Mouse (Mus musculus): ENCODE results near the gene Tnfrsf11a. TPM values are rescaled to one million over a fixed set of nuclear protein-coding genes. Genes with fewer than 3 reads are reported as not detected.

Gene Tnfrsf11a
- total and polyA plus RNA-seq, 2 experiments from 2014 or later = 1.3 to 2.6 TPM

DNA sequence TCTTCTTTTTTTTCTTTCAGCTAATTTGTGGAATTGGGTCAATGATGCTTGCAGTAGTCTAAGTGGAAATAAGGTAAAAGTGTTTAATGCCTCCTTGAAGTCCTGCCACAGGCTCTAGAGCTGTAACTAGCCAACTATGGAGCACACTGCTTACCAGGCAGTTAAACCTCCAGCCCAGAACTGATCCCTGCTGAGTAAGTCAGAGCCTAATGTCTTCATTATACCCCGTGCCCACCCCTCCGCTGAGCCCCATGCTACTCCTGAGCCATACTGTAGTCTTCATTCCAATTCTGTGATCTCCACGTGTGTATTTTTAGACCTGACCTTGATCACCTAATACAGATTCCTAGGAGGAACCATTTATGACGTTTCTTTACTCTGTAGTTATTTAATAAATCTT lies 44.5 kb downstream of the Tnfrsf11a start:
- Histone ChIP-seq H3K4me1 (ENCODE audit: insufficient read depth, low read length) (no peaks in the 10 kb centered on the region), H3K9ac (replicated peaks; ENCODE audit: low read length, poor library complexity, severe bottlenecking) (no peak overlapping the region), H3K9me3 (ENCODE audit: low read length) (no peaks in the 10 kb centered on the region), H3K36me3 (ENCODE audit: insufficient read depth, low read length) (no peaks in the 10 kb centered on the region), H3K4me2 (ENCODE audit: low read depth, low read length, poor library complexity, severe bottlenecking) (no peak overlapping the region), H3K27ac (ENCODE audit: low read depth, low read length) (no peak overlapping the region), H3K27me3 (ENCODE audit: insufficient read depth, low read length) (no peaks in the 10 kb centered on the region), H3K4me3 (ENCODE audit: low read depth, low read length) (no peak overlapping the region)
- ATAC-seq (ENCODE audit: low FRiP score) (no peak), DNase-seq (ENCODE audit: low spot score) (no peak)
- no peak for TF ChIP-seq CTCF (IDR thresholded peaks at IDR 0.05)
- 51% methylated on average over 4 of the region's 4 CpGs for WGBS

DNA sequence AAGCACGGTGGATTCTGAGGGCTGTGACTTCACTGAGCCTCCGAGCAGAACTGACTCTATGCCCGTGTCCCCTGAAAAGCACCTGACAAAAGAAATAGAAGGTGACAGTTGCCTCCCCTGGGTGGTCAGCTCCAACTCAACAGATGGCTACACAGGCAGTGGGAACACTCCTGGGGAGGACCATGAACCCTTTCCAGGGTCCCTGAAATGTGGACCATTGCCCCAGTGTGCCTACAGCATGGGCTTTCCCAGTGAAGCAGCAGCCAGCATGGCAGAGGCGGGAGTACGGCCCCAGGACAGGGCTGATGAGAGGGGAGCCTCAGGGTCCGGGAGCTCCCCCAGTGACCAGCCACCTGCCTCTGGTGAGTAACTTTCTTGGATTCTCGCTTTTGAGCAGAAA lies 46.9 kb downstream of the Tnfrsf11a start:
- Histone ChIP-seq H3K4me2 (ENCODE audit: low read depth, low read length, poor library complexity, severe bottlenecking) (no peak overlapping the region), H3K9ac (replicated peaks; ENCODE audit: low read length, poor library complexity, severe bottlenecking) (no peak overlapping the region), H3K4me1 (ENCODE audit: insufficient read depth, low read length) (no peaks in the 10 kb centered on the region), H3K36me3 (ENCODE audit: insufficient read depth, low read length) (no peaks in the 10 kb centered on the region), H3K4me3 (ENCODE audit: low read depth, low read length) (no peak overlapping the region), H3K9me3 (ENCODE audit: low read length) (no peaks in the 10 kb centered on the region), H3K27me3 (ENCODE audit: insufficient read depth, low read length) (no peaks in the 10 kb centered on the region), H3K27ac (ENCODE audit: low read depth, low read length) (no peak overlapping the region)
- no peak for ATAC-seq (ENCODE audit: low FRiP score)
- no peak for TF ChIP-seq CTCF (IDR thresholded peaks at IDR 0.05)
- WGBS = 85% methylated on average over 7 of the region's 7 CpGs
- DNase-seq (ENCODE audit: low spot score) = no peak

DNA sequence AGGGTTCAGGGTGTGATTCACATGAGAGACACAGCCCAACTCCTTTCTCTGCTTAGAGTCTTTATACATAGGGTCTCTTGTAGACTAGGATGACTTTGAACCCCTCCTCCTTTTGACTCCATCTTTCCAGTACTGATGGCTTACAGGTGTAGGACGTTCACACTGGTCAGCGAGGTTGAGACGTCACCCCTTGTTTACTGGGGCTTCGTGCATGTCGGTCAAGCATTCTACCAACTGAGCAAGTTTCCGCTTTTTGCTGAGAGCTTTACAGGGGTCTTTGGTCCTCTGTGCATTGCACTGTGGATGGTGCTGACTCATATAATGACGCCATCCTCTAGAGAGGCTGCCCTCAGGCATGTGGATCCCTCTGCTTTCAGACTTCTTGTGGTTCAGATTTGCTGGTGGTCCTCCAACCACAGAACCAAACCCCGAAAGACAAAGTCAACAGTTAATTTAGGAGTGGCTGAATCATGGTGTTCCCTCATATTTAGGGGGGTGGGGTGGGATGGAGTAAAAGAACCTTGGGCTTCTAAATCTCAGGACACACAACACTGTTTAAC lies 47.3 kb downstream of the Tnfrsf11a start:
- Histone ChIP-seq H3K27me3 (ENCODE audit: insufficient read depth, low read length) (no peaks in the 10 kb centered on the region), H3K4me3 (ENCODE audit: low read depth, low read length) (no peak overlapping the region), H3K27ac (ENCODE audit: low read depth, low read length) (no peak overlapping the region), H3K4me1 (ENCODE audit: insufficient read depth, low read length) (no peaks in the 10 kb centered on the region), H3K36me3 (ENCODE audit: insufficient read depth, low read length) (no peaks in the 10 kb centered on the region), H3K4me2 (ENCODE audit: low read depth, low read length, poor library complexity, severe bottlenecking) (no peak overlapping the region), H3K9ac (replicated peaks; ENCODE audit: low read length, poor library complexity, severe bottlenecking) (no peak overlapping the region), H3K9me3 (ENCODE audit: low read length) (no peaks in the 10 kb centered on the region)
- DNase-seq (ENCODE audit: low spot score) = no peak
- no peak for TF ChIP-seq CTCF (IDR thresholded peaks at IDR 0.05)
- WGBS = 94% methylated on average over 8 of the region's 8 CpGs
- ATAC-seq (ENCODE audit: low FRiP score) = no peak

DNA sequence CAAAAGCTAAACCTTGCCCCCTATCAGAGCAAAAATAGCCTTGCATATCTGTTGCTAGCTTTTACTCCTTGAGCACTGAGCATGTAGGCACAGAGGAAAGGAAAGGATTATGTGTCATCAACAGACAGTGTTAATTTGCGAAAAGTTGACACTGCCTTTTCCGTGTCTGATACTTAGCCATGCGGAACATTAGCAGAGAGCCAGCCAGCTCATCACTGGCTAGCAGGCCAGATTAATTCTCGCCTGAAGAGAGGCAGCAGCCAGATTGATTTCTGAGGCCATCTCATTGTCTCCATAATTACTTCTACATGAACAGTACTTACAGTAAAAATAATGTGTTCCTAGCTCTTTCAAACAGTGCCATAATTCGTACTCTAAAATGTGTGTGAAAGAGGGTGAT lies 48.7 kb downstream of the Tnfrsf11a start:
- Histone ChIP-seq H3K9ac (replicated peaks; ENCODE audit: low read length, poor library complexity, severe bottlenecking) (no peak overlapping the region), H3K27ac (ENCODE audit: low read depth, low read length) (no peak overlapping the region), H3K9me3 (ENCODE audit: low read length) (no peaks in the 10 kb centered on the region), H3K4me1 (ENCODE audit: insufficient read depth, low read length) (no peaks in the 10 kb centered on the region), H3K36me3 (ENCODE audit: insufficient read depth, low read length) (no peaks in the 10 kb centered on the region), H3K4me2 (ENCODE audit: low read depth, low read length, poor library complexity, severe bottlenecking) (no peak overlapping the region), H3K27me3 (ENCODE audit: insufficient read depth, low read length) (no peaks in the 10 kb centered on the region), H3K4me3 (ENCODE audit: low read depth, low read length) (no peak overlapping the region)
- ATAC-seq (ENCODE audit: low FRiP score) (0 out of 2 replicates have a peak, but pooled peaks have one; percentile 44), DNase-seq (ENCODE audit: low spot score) (peak; percentile 56)
- no peak for TF ChIP-seq CTCF (IDR thresholded peaks at IDR 0.05)
- 42% methylated on average over 5 of the region's 5 CpGs for WGBS

DNA sequence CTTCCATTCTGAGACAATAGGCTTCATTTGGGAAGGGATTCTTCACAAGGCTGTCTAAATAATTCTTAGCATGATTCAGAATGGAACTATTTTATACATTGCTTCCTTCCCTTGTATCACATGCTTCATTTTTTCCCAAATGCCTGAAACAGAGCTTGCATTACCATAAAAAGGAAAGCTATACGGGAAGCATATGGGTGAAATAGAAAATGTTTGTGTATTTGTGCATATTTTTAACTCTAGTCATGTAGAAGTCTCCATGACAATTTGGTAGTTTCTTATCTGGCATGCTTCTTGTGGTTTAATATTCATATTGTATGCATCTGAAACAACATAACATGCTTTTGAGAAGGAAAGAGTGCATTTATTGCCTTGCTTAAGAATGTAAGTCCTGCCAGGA lies 52.3 kb downstream of the Tnfrsf11a start:
- no peak for TF ChIP-seq CTCF (IDR thresholded peaks at IDR 0.05)
- WGBS = 82% methylated on average over 1 of the region's 1 CpGs
- no peak overlapping the region for H3K4me3 ChIP-seq (ENCODE audit: low read depth, low read length)
- no peaks in the 10 kb centered on the region for H3K4me1 ChIP-seq (ENCODE audit: insufficient read depth, low read length)
- no peak overlapping the region for H3K4me2 ChIP-seq (ENCODE audit: low read depth, low read length, poor library complexity, severe bottlenecking)
- H3K9me3 ChIP-seq (ENCODE audit: low read length) = no peaks in the 10 kb centered on the region
- DNase-seq (ENCODE audit: low spot score) (no peak), ATAC-seq (ENCODE audit: low FRiP score) (no peak)
- H3K9ac ChIP-seq (replicated peaks; ENCODE audit: low read length, poor library complexity, severe bottlenecking) = no peak overlapping the region
- no peak overlapping the region for H3K27ac ChIP-seq (ENCODE audit: low read depth, low read length)
- no peaks in the 10 kb centered on the region for H3K27me3 ChIP-seq (ENCODE audit: insufficient read depth, low read length)
- no peaks in the 10 kb centered on the region for H3K36me3 ChIP-seq (ENCODE audit: insufficient read depth, low read length)

DNA sequence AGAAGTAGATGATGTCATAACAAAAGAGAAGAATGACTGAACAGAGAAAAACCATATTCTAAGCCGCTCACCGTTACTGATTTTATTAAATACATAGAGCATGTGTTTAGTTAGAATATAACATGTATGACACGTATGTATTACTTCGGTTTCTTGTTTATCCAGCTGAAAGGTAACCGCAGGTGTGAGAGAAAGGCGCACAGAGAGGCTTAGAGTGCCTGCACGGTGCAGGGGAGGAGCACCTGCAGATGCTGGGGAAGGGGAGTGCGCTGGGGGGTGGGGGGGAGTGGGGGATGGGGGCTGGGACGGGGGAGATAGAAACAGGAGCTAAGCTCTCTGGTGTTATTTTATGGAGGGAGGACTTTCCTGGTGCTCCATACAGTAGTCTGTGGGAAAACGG lies 62.4 kb downstream of the Tnfrsf11a start:
- peak overlapping the region; percentile 58 for H3K4me2 ChIP-seq (ENCODE audit: low read depth, low read length, poor library complexity, severe bottlenecking)
- H3K27ac ChIP-seq (ENCODE audit: low read depth, low read length) = no peak overlapping the region
- no peaks in the 10 kb centered on the region for H3K9me3 ChIP-seq (ENCODE audit: low read length)
- ATAC-seq (ENCODE audit: low FRiP score) (peak; percentile 39; the same call in 1 of the 2 replicates), DNase-seq (ENCODE audit: low spot score) (no peak)
- peaks cover 11% of the 10 kb centered on the region; the same call in 1 of the 2 replicates for H3K4me1 ChIP-seq (ENCODE audit: insufficient read depth, low read length)
- no peak for TF ChIP-seq CTCF (IDR thresholded peaks at IDR 0.05)
- H3K9ac ChIP-seq (replicated peaks; ENCODE audit: low read length, poor library complexity, severe bottlenecking) = no peak overlapping the region
- no peaks in the 10 kb centered on the region for H3K36me3 ChIP-seq (ENCODE audit: insufficient read depth, low read length)
- H3K27me3 ChIP-seq (ENCODE audit: insufficient read depth, low read length) = no peaks in the 10 kb centered on the region
- H3K4me3 ChIP-seq (ENCODE audit: low read depth, low read length) = peak overlapping the region; percentile 32
- WGBS = 13% methylated on average over 10 of the region's 10 CpGs
